Mouse (Mus musculus): ENCODE data around the gene Wdr37.
A peak's percentile ranks its signal among the peaks of the same experiment; 100 is the strongest.
"Not testable (repeated sequence)": the region's sequence is repeated elsewhere in the genome, so short reads cannot be mapped to it uniquely, and the experiment has no call there.

The Wdr37 gene

DNA sequence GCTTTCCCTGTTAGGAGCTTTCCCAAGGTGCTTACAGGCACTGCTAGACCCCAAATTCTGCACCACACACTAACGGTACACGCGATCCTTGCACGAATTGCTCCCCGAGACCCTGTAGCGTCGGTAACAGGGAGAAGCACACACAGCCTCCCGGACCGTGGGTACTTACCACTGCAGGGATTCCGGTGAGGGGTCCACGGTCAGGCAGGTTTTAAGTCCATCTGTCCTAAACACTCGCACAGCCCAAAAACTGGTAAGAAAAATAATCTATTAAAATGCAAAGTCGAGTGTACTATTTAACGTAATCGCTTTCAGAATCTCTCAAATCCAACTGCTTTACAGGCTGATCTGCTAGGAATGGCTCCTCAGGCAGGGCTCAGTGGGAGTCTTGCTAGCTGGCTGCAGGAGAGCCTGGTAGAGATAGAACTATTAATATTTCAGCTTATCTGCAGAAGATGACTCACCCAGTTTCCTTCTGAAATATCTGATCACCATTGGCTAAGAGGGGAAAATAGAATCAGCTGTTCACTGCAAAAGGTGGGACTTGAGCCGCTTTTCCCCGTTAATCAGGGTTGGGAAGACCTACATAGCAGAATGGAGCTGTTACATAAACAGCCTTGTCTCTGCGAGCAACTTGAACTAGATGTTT is at the start of gene Wdr37:
Gene Wdr37 (minus strand): TSS at position 596 of the 649 bp plus-strand sequence.
- peak; percentile 43 for DNase-seq

DNA sequence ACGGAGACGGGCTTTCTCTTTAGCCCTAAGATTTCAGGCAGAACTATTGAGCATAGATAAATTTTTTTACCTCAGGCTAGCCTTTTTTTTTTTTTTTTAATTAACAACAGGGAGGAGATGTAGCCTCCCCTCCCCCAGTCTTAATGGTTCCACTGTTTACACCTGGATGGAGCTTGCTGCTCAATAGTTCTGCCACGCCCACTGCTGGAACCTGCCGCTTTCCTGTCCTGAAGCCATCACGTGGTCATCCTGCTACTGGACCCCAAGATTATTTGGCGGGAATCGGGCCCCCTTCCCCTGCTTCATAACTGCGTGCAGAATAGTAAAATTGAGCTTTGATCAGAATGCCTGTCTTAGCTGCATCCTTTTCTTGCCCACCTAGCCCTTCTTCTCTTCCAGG is 42.2 kb upstream of the Wdr37 start:
- DNase-seq: peak; percentile 14

- DNase-seq: not testable (repeated sequence)
Observed at GRCm38 (mm10) chr13:8905986-8906385, 34.3 kb upstream of the Wdr37 start.

GRCm38 (mm10) chr13:8888603-8889002 is 16.9 kb upstream of the Wdr37 start:
- DNase-seq: no peak

DNA sequence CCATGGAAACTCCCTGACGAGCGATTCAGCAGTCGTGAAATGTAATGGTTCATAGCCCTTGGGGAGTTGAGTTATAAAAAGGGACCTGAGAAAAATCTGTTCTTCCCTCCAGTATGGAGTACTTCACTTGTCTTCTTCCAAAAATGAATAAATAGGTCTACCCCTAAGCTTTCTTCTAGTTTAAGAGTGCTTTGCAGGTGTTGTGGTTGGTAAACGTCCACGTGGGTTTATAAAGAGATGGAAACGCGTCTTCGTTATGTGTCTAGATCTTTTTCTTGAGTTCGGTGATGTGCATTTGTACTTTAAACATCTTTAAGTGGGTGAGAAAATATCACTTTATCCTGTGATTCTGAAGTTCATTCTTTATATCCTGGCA is 14.5 kb upstream of the Wdr37 start:
- DNase-seq: no peak

DNA sequence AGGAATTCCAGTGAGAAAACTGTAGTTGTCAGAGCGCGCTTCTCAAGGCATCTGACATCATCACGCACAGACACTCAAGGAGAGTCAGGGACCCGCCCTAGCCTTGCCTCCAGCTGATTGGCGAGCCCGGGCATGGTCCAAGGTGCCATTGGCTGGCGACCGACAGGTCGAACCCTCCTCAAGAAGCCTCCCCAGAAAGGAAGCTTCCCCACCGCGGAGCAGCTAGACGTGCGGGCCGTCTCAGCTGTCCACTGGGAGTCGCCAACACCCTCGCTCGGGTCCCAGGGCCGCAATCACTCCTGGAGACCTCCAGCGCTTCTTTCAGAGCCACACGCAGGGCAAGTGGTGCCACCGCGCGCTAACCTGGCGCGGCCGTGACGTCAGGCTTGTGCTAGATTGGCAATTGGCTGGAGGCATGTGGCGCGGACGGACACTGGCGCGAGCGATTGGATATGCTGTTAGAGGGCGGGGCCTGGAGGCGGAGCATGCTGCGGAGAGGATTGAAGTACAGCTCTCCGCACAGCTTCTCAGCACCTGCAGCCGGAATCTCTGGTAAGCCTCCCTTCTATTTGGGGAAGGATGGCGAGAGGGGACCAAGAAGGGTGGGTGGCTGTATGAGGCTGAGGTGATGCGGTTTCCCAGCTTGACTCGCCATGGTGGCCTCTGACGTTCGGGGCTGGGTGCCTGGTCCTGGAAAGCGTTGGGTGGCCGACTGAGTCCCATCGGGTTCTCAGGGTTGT is 13.9 kb upstream of the Wdr37 start, which contains the start of gene Idi1:
Gene Idi1 (plus strand): TSS at position 57 of the 740 bp plus-strand sequence.
- peak; percentile 98 for DNase-seq

- not testable (repeated sequence) for DNase-seq
Observed at GRCm38 (mm10) chr13:8883870-8884269, 12.2 kb upstream of the Wdr37 start.

- DNase-seq: no peak
Observed at GRCm38 (mm10) chr13:8881611-8882010, 9.9 kb upstream of the Wdr37 start.

- DNase-seq: no peak
Observed at GRCm38 (mm10) chr13:8873776-8874175, 2.1 kb upstream of the Wdr37 start.

- peak; percentile 94 for DNase-seq
Observed at GRCm38 (mm10) chr13:8870510-8871313, 997 bp downstream of the Wdr37 start.

DNA sequence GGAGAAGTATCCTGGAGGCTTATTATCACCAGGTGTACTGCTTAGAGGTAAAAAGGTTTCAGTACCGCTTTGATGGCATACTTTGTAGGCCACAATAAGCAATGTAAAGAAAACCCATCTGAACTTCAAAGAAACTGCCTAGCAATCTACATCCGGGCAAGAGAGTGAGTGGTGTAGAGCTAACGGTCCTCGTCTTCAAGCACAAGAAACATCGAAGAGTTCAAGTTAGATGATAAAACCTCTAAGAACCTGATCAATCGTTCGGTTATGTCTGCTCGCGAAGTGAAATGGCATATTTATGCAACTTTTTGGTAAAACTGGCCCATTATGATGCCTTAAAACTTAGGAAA is 1.6 kb downstream of the Wdr37 start:
- DNase-seq: no peak

DNA sequence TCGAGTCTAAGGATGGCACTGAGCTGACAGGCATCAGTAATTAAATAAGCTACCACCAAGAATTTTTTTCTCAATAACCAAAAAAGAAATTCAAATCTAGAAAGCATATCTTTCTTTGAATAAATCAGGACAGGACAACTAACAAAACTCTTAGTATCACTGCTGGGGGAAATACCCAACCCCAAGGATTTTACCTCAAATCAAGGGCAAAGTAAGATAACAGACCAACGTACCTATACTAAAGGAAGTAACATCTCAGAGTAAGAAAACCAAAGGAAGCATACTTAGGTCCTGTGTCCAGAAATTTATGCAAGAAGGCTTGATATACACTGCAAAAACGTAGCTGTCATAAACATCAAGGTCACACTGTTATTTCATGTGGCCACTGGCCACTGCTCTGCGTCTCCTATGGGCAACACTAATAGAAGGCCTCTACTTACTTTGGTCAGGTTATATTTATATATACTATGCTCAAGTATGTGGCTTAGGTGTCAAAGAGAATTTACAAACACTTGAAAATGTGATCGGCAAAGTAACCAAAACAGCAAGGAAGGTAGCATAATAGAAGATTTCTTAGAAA is 2.0 kb downstream of the Wdr37 start:
- DNase-seq: no peak

DNA sequence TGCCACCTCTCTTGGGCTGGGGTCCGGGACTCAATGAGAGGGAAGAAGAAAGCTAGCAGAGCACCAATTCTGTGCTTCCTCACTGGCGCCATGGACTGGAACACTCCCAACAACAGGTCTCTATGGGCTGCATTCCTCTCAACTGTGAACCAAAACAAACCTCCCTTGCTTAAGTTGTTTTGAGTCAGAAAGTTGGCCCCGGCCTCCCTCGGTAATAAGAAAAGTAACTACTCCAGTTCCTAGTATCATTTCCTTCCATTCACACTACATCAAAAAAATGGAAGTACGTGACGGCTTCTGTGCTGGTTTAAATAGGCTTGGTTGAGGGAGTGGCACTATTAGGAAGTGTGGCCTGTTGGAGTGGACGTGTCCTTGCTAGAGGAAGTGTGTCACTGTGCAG is 5.1 kb downstream of the Wdr37 start:
- peak; percentile 47 for DNase-seq

DNA sequence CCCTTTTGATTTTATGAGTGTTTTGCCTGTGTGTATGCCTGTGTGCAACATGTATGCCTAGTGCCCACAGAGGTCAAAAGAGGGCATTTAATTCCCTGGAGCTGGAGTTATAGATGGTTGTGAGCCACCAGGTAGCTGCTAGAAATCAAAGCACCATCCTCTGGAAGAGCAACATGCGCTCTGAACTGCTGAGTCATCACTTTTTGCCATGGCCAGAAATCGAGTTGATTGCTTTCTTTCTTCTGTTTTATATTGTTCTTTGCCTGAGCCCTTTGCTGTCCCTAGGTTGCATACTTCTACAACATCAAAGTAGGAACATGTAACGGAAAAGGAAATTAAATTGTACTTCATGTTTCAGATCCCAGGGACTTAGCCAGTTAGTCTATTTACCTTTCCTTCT is 6.7 kb downstream of the Wdr37 start:
- DNase-seq: no peak

DNA sequence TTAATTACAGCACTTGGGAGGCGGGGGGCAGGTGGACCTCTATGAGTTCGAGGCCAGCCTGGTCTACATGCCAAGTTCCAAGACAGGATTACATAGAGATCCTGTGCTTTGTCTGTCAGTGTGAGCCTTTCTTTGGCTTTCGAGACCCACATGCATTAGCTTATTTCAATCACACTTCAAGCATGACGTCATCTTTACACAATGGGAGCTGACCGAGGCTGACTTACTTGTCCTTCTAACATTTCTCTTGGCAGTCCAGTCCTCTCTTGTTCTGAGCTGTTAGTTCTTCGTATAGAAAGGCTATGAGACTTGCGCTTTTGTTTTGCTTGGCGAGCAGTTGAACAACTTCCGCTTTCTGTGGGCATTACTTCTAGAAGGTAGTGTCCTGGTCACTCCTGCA is 10.8 kb downstream of the Wdr37 start:
- no peak for DNase-seq

DNA sequence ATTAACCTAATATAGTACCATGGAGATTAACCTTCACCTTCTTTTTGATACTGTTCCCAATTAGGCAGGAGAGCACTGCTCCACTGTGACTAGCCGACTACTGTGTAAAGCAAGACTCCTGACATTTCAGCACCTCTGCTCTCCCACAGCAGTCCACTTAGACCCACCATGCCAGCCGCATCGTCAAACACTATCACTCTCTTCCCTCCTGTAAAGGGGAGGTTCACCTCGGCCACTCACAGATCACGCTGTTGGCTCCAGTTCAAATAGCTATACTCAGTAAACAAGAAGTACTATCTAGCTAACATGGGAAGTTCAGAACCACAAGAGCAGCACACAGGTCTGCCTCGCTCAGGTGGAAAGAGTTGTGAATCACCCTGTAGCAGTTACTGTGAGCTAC is 13.3 kb downstream of the Wdr37 start:
- DNase-seq: no peak

GRCm38 (mm10) chr13:8854769-8855168 is 16.9 kb downstream of the Wdr37 start:
- DNase-seq: no peak

- no peak for DNase-seq
Observed at GRCm38 (mm10) chr13:8853424-8853823, 18.3 kb downstream of the Wdr37 start.

DNA sequence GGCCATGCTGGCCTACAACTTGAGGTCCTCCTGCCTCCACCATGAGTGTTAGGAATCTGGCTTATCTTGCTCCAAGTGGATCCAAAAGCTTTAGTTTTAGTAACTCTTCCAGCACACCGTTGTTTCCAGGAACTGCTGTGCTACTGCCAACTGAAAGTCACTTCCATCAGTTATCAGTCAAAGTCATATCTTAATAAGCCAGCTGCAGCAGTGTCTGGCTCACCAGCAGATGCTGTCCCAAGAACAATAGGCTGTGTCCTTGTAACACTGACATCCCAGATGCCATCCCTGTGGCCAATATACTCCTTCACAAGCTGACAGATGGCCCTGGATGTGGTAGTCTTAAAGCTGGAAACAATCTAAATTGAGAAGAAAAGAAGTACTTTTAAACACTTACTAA is 22.4 kb downstream of the Wdr37 start:
- DNase-seq: no peak

DNA sequence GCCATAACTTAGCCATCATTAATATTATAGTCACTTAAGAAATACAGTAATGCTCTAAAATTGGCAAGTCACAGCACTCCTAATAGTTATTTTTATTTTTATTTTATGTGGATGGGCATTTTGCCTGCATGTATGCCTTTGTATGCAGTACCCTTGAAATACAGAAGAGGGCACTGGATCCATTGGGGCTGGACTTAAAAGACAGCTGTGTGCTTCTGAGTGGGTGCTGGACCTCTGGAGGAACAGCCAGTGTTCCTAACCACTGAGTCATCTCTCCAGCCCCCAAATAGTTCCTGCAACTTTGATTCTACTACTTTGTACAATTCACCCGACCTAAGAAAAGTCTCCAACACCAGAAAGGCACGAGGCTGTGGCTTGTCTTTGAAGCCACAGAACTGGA is 24.0 kb downstream of the Wdr37 start:
- no peak for DNase-seq

GRCm38 (mm10) chr13:8842273-8842672 is 29.4 kb downstream of the Wdr37 start:
- no peak for DNase-seq

DNA sequence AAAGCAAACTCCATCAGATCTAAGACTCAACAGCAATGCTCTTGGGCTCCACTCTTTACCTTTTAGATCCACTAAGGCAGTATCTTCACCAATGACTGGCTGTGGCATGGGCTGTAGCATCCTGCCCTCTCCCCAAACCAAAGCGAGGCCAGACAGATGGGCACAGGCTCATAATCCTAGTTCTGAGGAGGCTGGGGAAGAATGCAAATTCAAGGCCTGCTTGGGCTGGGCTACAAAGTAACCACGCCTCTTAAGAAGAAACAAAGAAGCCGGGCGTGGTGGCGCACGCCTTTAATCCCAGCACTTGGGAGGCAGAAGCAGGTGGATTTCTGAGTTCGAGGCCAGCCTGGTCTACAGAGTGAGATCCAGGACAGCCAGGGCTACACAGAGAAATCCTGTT is 29.9 kb downstream of the Wdr37 start:
- DNase-seq: not testable (repeated sequence)

- DNase-seq: no peak
Observed at GRCm38 (mm10) chr13:8840941-8841340, 30.8 kb downstream of the Wdr37 start.

Measured in kidney, adult 11 months (tissue).